15 mouse cellular contexts compared by ENCODE assay signal in genomic region chr6:127318746-127319582, GRCm38 (mm10).
DNase-seq lines count a peak whose midpoint lies in the region; ATAC-seq and TF ChIP-seq lines count a peak whose summit lies in the region.
"Had no signal": no experiment of that assay in that cellular context is flagged by ENCODE, and none has a peak within 500 bp of the region (broad histone marks: within the 10 kb centered on the region; RNA-seq: fewer than 3 reads in every experiment).

No protein-coding gene starts in this region.

- no peak overlapping the region for H3K4me2 ChIP-seq in limb, embryonic 12.5 days
- no peak overlapping the region for H3K4me2 ChIP-seq in forebrain, embryonic 13.5 days
- H3K4me2 ChIP-seq in midbrain, postnatal 0 days (ENCODE audit: low read depth, low read length, poor library complexity, severe bottlenecking): no peak overlapping the region

- H3K9me3 ChIP-seq in limb, embryonic 12.5 days: no peaks in the 10 kb centered on the region
- H3K9me3 ChIP-seq in limb, embryonic 10.5 days (replicated peaks): no peaks in the 10 kb centered on the region
- no peaks in the 10 kb centered on the region for H3K9me3 ChIP-seq in forebrain, embryonic 13.5 days (replicated peaks)
- no peaks in the 10 kb centered on the region for H3K9me3 ChIP-seq in midbrain, postnatal 0 days (ENCODE audit: low read length)

- no peak for TF ChIP-seq CTCF in midbrain, postnatal 0 days (IDR thresholded peaks at IDR 0.05)

- H3K4me3 ChIP-seq in limb, embryonic 12.5 days (replicated peaks): no peak overlapping the region
- H3K4me3 ChIP-seq in limb, embryonic 10.5 days: no peak overlapping the region
- H3K4me3 ChIP-seq in forebrain, embryonic 13.5 days: no peak overlapping the region
- no peak overlapping the region for H3K4me3 ChIP-seq in midbrain, postnatal 0 days (ENCODE audit: low read depth, low read length)

- H3K27me3 ChIP-seq in limb, embryonic 12.5 days: no peaks in the 10 kb centered on the region
- H3K27me3 ChIP-seq in limb, embryonic 10.5 days (ENCODE audit: low read depth, poor library complexity, severe bottlenecking): no peaks in the 10 kb centered on the region
- H3K27me3 ChIP-seq in forebrain, embryonic 13.5 days: no peaks in the 10 kb centered on the region
- no peaks in the 10 kb centered on the region for H3K27me3 ChIP-seq in midbrain, postnatal 0 days (ENCODE audit: insufficient read depth, low read length)

- H3K36me3 ChIP-seq in limb, embryonic 12.5 days: no peaks in the 10 kb centered on the region
- H3K36me3 ChIP-seq in limb, embryonic 10.5 days: no peaks in the 10 kb centered on the region
- no peaks in the 10 kb centered on the region for H3K36me3 ChIP-seq in forebrain, embryonic 13.5 days (ENCODE audit: poor library complexity, severe bottlenecking)
- H3K36me3 ChIP-seq in midbrain, postnatal 0 days (ENCODE audit: insufficient read depth, low read length): no peaks in the 10 kb centered on the region

- no peak overlapping the region for H3K9ac ChIP-seq in limb, embryonic 12.5 days (replicated peaks)
- no peak overlapping the region for H3K9ac ChIP-seq in forebrain, embryonic 13.5 days
- H3K9ac ChIP-seq in midbrain, postnatal 0 days (replicated peaks; ENCODE audit: low read length, poor library complexity, severe bottlenecking): no peak overlapping the region

- WGBS in limb, embryonic 12.5 days: 67% methylated on average over 8 of the region's 8 CpGs
- 72% methylated on average over 8 of the region's 8 CpGs for WGBS in limb, embryonic 10.5 days
- WGBS in forebrain, embryonic 13.5 days: 12% methylated on average over 8 of the region's 8 CpGs
- WGBS in midbrain, postnatal 0 days: 35% methylated on average over 8 of the region's 8 CpGs

- no peak for DNase-seq in limb, embryonic 10.5 days (ENCODE audit: low spot score)
- peak; percentile 47 for DNase-seq in liver
- peak; percentile 14 for DNase-seq in midbrain, postnatal 0 days (ENCODE audit: low spot score)
- DNase-seq in kidney, adult 9 months: no peak
- DNase-seq in adrenal gland, postnatal 25 days: no peak
- no peak for DNase-seq in testis, postnatal 14 days (ENCODE audit: low spot score)
- DNase-seq: cerebellum, adult 8-10 months; gastrocnemius, postnatal 36 days; kidney, adult 18-20 months; lung, postnatal 10 days; right cerebral cortex, postnatal 25 days; thymus, postnatal 25 days had no signal

- ATAC-seq in limb, embryonic 12.5 days (ENCODE audit: insufficient number of reproducible peaks, insufficient read depth, low FRiP score, low TSS enrichment, low read depth): peak; percentile 52; the same call in 1 of the 2 replicates
- peak; percentile 94 for ATAC-seq in forebrain, embryonic 13.5 days
- ATAC-seq in midbrain, postnatal 0 days (ENCODE audit: low FRiP score): no peak
- ATAC-seq: activated CD4-positive, CD25-positive, alpha-beta regulatory T cell, adult 4 months had no signal

- no peaks in the 10 kb centered on the region for H3K4me1 ChIP-seq in limb, embryonic 12.5 days (replicated peaks)
- no peaks in the 10 kb centered on the region for H3K4me1 ChIP-seq in limb, embryonic 10.5 days
- H3K4me1 ChIP-seq in forebrain, embryonic 13.5 days: peaks cover 32% of the 10 kb centered on the region
- no peaks in the 10 kb centered on the region for H3K4me1 ChIP-seq in midbrain, postnatal 0 days (ENCODE audit: insufficient read depth, low read length)

- H3K27ac ChIP-seq in limb, embryonic 12.5 days: no peak overlapping the region
- no peak overlapping the region for H3K27ac ChIP-seq in limb, embryonic 10.5 days
- H3K27ac ChIP-seq in forebrain, embryonic 13.5 days: peak overlapping the region; percentile 68
- H3K27ac ChIP-seq in midbrain, postnatal 0 days (ENCODE audit: low read depth, low read length): no peak overlapping the region

Comparison
In these comparisons a context has a peak if more than half of its experiments do, and no peak if none do; other contexts are left out.
1. DNase-seq: peak in liver (single experiment) and midbrain, postnatal 0 days (single experiment); none in limb, embryonic 10.5 days (single experiment), kidney, adult 9 months (single experiment), adrenal gland, postnatal 25 days (single experiment) and testis, postnatal 14 days (single experiment).